Mouse (Mus musculus) small intestine, adult 2 months (tissue): ENCODE measurements at regions not wholly inside any gene's neighbourhood (a gene's known extent, or its start where the extent isn't known, plus 50 kb on each side); places are given as distances from the start of the nearest gene placed in this dataset.

Experiments
- CTCF ChIP-seq: fragments of 200-500 bp; IDR thresholded peaks from 2 replicates; pipeline ENCODE4 v1.5.1; 2012; ENCODE audit warnings: low read depth, mild to moderate bottlenecking, control low read depth, inconsistent platforms, low read length, moderate library complexity, mixed read lengths; ENCODE audit not compliant: insufficient replicate concordance, insufficient read length; ENCODE audit errors: extremely low read depth
- POLR2A ChIP-seq: fragments of 200-500 bp; IDR thresholded peaks from 2 replicates; pipeline ENCODE4 v1.6.1; 2012; ENCODE audit warnings: low read depth, mild to moderate bottlenecking, control low read depth, inconsistent platforms, low read length, moderate library complexity

GRCm38 (mm10) chr3:50815716-50816115 is 372.3 kb upstream of the Slc7a11 start:
- TF ChIP-seq CTCF, result no peak
- TF ChIP-seq POLR2A, result no peak
